Mouse (Mus musculus): ENCODE data around the gene 2410004P03Rik. TPM values are rescaled to one million over a fixed set of nuclear protein-coding genes. Genes with fewer than 3 reads are reported as not detected.
"Not testable (repeated sequence)": the region's sequence is repeated elsewhere in the genome, so short reads cannot be mapped to it uniquely, and the experiment has no call there.

The 2410004P03Rik gene
- polyA plus RNA-seq, 1 experiment from 2014 or later, result 1.3 TPM

DNA sequence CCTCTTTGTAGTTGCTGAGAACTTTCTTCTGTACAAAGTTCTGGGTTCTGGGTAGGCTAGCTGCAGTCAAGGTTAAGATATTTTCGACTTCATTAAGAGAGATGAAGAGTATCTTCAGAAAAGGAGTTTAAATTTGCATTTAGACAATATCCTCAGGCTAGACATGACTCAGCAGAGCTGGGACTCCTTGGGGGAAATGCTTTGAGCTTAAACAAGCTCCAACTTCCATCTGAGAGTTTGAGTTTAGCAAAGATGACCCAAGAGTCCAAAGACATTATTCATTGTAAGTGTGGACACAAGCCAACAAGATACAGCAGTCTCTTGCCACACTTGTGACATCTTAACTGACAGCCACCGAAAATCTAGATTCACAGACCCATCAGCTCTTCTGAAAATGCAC is 27.9 kb upstream of the 2410004P03Rik start:
- Histone ChIP-seq H3K4me3 (no peak overlapping the region), H3K4me2 (no peak overlapping the region), H3K36me3 (ENCODE audit: poor library complexity, severe bottlenecking) (no peaks in the 10 kb centered on the region), H3K4me1 (peaks cover 10% of the 10 kb centered on the region; the same call in 1 of the 2 replicates), H3K9ac (no peak overlapping the region), H3K9me3 (replicated peaks) (no peaks in the 10 kb centered on the region), H3K27me3 (no peaks in the 10 kb centered on the region), H3K27ac (no peak overlapping the region)
- no peak for ATAC-seq
- WGBS, result 76% methylated on average over 2 of the region's 2 CpGs

DNA sequence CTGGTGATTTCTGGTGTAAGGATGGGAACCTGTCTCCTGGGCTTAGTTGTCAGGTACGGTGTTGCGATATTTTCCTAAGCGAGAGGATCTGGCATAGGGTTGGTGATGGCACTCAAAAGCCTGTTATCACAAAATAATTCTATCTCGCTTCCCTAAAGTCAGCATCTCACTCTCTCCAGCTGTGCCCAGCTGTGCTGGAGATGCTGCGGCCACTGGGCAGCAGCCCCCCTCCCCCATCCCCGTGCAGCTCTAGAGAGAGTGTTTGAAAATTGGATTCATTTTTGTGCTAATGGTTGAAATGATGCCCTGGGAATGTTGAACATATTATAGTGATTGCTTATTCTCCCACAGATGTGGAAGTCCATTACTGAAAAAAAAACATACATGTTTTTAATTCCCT is 26.7 kb upstream of the 2410004P03Rik start:
- no peak overlapping the region for H3K4me3 ChIP-seq
- 80% methylated on average over 6 of the region's 6 CpGs for WGBS
- no peaks in the 10 kb centered on the region for H3K36me3 ChIP-seq (ENCODE audit: poor library complexity, severe bottlenecking)
- no peaks in the 10 kb centered on the region for H3K9me3 ChIP-seq (replicated peaks)
- H3K9ac ChIP-seq, result no peak overlapping the region
- ATAC-seq, result no peak
- H3K27me3 ChIP-seq, result no peaks in the 10 kb centered on the region
- H3K4me2 ChIP-seq, result no peak overlapping the region
- H3K4me1 ChIP-seq, result peaks cover 21% of the 10 kb centered on the region; the same call in 1 of the 2 replicates
- H3K27ac ChIP-seq, result no peak overlapping the region

- H3K4me3 ChIP-seq, result no peak overlapping the region
- H3K27ac ChIP-seq, result no peak overlapping the region
- no peaks in the 10 kb centered on the region for H3K36me3 ChIP-seq (ENCODE audit: poor library complexity, severe bottlenecking)
- H3K4me2 ChIP-seq, result no peak overlapping the region
- peaks cover 21% of the 10 kb centered on the region; the same call in 1 of the 2 replicates for H3K4me1 ChIP-seq
- ATAC-seq, result no peak
- no peaks in the 10 kb centered on the region for H3K9me3 ChIP-seq (replicated peaks)
- 59% methylated on average over 14 of the region's 14 CpGs for WGBS
- no peak overlapping the region for H3K9ac ChIP-seq
- H3K27me3 ChIP-seq, result no peaks in the 10 kb centered on the region
Observed at GRCm38 (mm10) chr12:17037053-17037610, 25.6 kb upstream of the 2410004P03Rik start.

DNA sequence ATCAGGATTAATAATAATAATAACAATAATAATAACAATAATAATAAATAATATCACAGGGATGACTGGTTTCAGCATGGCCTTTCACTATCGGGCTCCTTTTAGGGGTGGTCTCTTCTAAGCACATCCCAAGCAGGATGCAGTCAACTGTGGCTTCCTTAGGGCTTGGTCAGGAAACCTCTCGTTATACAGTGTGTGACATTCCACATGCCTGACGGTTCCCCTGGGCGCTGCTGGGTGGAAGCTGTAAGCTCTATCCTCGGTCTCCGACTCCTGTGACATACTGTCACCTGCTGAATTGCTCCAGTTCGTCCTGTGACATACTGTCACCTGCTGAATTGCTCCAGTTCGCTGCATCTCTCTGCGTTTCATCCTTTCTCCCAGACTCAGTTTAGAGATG is 25.0 kb upstream of the 2410004P03Rik start:
- no peak for ATAC-seq
- Histone ChIP-seq H3K9me3 (replicated peaks) (no peaks in the 10 kb centered on the region), H3K27ac (no peak overlapping the region), H3K4me3 (no peak overlapping the region), H3K36me3 (ENCODE audit: poor library complexity, severe bottlenecking) (no peaks in the 10 kb centered on the region), H3K4me1 (peaks cover 21% of the 10 kb centered on the region; the same call in 1 of the 2 replicates), H3K9ac (no peak overlapping the region), H3K4me2 (no peak overlapping the region), H3K27me3 (no peaks in the 10 kb centered on the region)
- 57% methylated on average over 9 of the region's 9 CpGs for WGBS

GRCm38 (mm10) chr12:17035128-17035527 is 23.6 kb upstream of the 2410004P03Rik start:
- Histone ChIP-seq H3K4me1 (peaks cover 21% of the 10 kb centered on the region; the same call in 1 of the 2 replicates), H3K9me3 (replicated peaks) (no peaks in the 10 kb centered on the region), H3K27me3 (0 out of 2 replicates have a peak, but pooled peaks cover 3% of the 10 kb centered on the region), H3K4me2 (no peak overlapping the region), H3K36me3 (ENCODE audit: poor library complexity, severe bottlenecking) (no peaks in the 10 kb centered on the region), H3K27ac (no peak overlapping the region), H3K4me3 (no peak overlapping the region), H3K9ac (no peak overlapping the region)
- no peak for ATAC-seq
- WGBS, result 75% methylated on average over 2 of the region's 2 CpGs

DNA sequence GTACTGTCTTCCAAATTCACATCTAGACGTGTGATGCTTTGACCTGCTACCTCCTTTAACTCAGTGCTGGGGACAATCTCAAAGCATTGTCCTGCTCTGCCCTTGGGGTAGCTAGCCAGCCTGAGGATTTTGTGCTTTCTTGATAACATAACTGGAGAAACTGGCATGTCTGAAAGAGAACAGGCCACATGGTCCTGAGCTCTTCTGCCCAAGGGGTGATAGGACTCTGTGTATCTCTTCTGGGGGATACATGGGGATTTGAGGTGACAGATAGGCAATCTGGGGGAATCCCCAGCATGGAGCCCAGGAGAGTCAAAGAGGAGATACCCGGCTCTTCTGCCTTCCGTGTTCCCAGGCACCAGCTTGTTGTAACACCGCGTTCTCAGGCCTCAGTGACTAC is 23.1 kb upstream of the 2410004P03Rik start:
- ATAC-seq, result no peak
- Histone ChIP-seq H3K27ac (no peak overlapping the region), H3K4me1 (peaks cover 21% of the 10 kb centered on the region; the same call in 1 of the 2 replicates), H3K36me3 (ENCODE audit: poor library complexity, severe bottlenecking) (no peaks in the 10 kb centered on the region), H3K4me3 (no peak overlapping the region), H3K9ac (no peak overlapping the region), H3K9me3 (replicated peaks) (no peaks in the 10 kb centered on the region), H3K4me2 (no peak overlapping the region), H3K27me3 (0 out of 2 replicates have a peak, but pooled peaks cover 3% of the 10 kb centered on the region)
- WGBS, result 89% methylated on average over 5 of the region's 5 CpGs

DNA sequence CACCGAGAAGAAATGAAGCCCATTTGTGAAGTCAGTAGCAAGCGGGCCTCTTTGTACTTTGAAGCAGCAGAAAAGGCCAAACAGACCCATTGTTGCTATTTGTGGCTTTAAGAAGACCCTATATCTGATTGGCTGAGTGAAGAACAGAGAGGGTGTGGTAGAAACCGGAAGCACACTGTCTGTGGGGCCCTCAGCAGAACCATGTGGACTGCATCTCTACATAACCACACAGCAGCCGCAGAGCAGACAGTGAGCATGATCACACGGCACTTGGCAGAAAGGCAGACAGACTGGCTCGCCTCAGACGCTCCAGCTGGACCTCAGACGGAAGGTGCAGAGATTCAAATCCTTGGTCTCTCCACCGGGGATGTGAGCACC is 21.9 kb upstream of the 2410004P03Rik start:
- Histone ChIP-seq H3K4me2 (no peak overlapping the region), H3K9ac (no peak overlapping the region), H3K27me3 (0 out of 2 replicates have a peak, but pooled peaks cover 3% of the 10 kb centered on the region), H3K9me3 (replicated peaks) (no peaks in the 10 kb centered on the region), H3K4me3 (no peak overlapping the region), H3K4me1 (peaks cover 21% of the 10 kb centered on the region; the same call in 1 of the 2 replicates), H3K27ac (peak overlapping the region; percentile 35), H3K36me3 (ENCODE audit: poor library complexity, severe bottlenecking) (no peaks in the 10 kb centered on the region)
- ATAC-seq, result peak; percentile 65
- WGBS, result 73% methylated on average over 9 of the region's 9 CpGs

DNA sequence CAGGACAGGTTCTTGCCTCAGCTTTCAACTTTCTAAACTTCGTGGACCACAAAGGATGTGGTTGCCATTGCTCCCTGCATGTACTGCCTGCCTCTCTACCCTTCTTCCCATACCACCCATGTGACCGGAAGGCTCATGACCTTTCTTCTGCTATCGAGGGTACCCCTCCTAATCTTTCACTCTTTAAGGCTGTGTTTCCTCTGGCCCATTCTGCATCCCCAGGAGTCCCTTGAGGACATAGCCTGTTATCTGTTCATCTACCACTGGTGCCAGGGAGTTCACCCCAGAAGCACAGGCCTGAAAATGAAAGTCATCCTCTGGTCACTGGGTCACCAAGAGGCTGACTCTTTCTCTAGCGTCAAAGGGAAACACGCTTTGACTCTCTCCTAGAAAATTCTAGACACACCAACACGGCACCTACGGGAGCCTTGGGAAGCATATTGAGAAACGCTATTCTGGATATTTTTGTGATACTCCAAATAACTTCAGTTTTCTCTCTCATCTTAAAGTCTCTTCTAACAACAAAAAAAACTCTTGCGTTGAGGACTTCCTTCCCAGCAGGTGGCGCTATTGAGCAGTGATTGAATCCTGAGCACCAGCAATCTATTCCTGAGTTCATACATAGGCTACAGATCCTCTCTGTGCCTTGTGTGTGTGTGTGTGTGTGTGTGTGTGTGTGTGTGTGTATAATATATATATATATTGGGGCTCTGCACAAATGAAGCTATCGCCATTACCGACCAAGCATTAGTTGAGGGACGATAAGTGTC is 21.4 kb upstream of the 2410004P03Rik start:
- no peak overlapping the region; the same call in 1 of the 2 replicates for H3K27ac ChIP-seq
- H3K9ac ChIP-seq, result no peak overlapping the region
- no peaks in the 10 kb centered on the region for H3K36me3 ChIP-seq (ENCODE audit: poor library complexity, severe bottlenecking)
- peak; percentile 77 for ATAC-seq
- peaks cover 21% of the 10 kb centered on the region; the same call in 1 of the 2 replicates for H3K4me1 ChIP-seq
- 40% methylated on average over 13 of the region's 13 CpGs for WGBS
- H3K27me3 ChIP-seq, result 0 out of 2 replicates have a peak, but pooled peaks cover 3% of the 10 kb centered on the region
- H3K4me3 ChIP-seq, result no peak overlapping the region
- no peaks in the 10 kb centered on the region for H3K9me3 ChIP-seq (replicated peaks)
- no peak overlapping the region for H3K4me2 ChIP-seq

GRCm38 (mm10) chr12:17024554-17025110 is 13.1 kb upstream of the 2410004P03Rik start:
- WGBS, result 89% methylated on average over 6 of the region's 6 CpGs
- Histone ChIP-seq H3K4me2 (no peak overlapping the region), H3K27ac (no peak overlapping the region), H3K4me3 (no peak overlapping the region), H3K27me3 (no peaks in the 10 kb centered on the region), H3K9ac (no peak overlapping the region), H3K4me1 (no peaks in the 10 kb centered on the region), H3K9me3 (replicated peaks) (no peaks in the 10 kb centered on the region), H3K36me3 (ENCODE audit: poor library complexity, severe bottlenecking) (no peaks in the 10 kb centered on the region)
- no peak for ATAC-seq

GRCm38 (mm10) chr12:17022145-17022544 is 10.6 kb upstream of the 2410004P03Rik start:
- no peaks in the 10 kb centered on the region for H3K9me3 ChIP-seq (replicated peaks)
- WGBS, result 83% methylated on average over 4 of the region's 4 CpGs
- no peak overlapping the region for H3K9ac ChIP-seq
- H3K4me1 ChIP-seq, result no peaks in the 10 kb centered on the region
- H3K4me2 ChIP-seq, result no peak overlapping the region
- H3K27me3 ChIP-seq, result no peaks in the 10 kb centered on the region
- no peak overlapping the region for H3K4me3 ChIP-seq
- no peaks in the 10 kb centered on the region for H3K36me3 ChIP-seq (ENCODE audit: poor library complexity, severe bottlenecking)
- no peak for ATAC-seq
- no peak overlapping the region for H3K27ac ChIP-seq

DNA sequence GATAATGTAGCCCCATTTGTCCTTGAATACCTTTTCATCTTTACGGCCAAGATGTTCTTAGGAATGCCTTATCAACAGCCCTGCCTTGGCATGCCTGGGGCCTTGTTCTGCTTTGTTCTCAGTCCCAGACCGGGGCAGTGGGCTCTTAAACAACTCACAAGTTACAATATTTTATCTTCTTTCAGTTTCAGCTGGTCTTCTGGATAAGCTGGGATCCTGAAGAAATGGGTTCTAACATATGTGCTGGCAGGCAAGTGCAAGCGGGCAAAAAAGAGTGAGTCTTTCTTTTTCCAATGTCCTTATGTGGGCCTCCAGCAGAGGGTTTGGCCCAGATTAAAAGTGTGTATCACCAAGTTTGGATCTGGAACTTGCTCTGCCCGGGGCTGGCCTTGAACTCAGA is 9.6 kb upstream of the 2410004P03Rik start:
- H3K9me3 ChIP-seq (replicated peaks); H3K36me3 ChIP-seq (ENCODE audit: poor library complexity, severe bottlenecking); H3K27me3 ChIP-seq; H3K4me2 ChIP-seq; H3K27ac ChIP-seq; H3K4me3 ChIP-seq; ATAC-seq; H3K4me1 ChIP-seq; H3K9ac ChIP-seq: not testable (repeated sequence)
- WGBS, result 95% methylated on average over 4 of the region's 4 CpGs

DNA sequence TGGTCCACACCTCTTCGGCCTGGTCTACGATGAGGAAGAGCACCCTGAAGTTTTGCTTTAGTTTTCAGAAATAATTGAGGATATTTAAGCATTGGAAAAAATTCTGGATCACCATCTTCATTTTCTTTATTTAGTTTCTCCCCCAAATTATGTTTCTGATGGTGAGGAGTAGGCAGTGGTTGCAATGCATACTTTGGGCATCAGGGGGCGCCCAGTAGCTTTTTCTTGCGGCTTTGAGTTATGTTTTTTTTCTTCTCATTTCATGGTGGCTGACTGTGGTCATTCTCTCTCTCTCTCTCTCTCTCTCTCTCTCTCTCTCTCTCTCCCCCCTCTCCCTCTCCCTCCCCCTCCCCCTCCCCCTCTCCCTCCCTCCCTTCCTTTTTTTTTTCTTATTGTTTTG is 6.9 kb upstream of the 2410004P03Rik start:
- H3K36me3 ChIP-seq (ENCODE audit: poor library complexity, severe bottlenecking), result no peaks in the 10 kb centered on the region
- H3K4me1 ChIP-seq, result no peaks in the 10 kb centered on the region
- no peak overlapping the region for H3K4me2 ChIP-seq
- no peaks in the 10 kb centered on the region for H3K27me3 ChIP-seq
- no peak overlapping the region for H3K9ac ChIP-seq
- H3K9me3 ChIP-seq (replicated peaks), result no peaks in the 10 kb centered on the region
- ATAC-seq, result no peak
- H3K4me3 ChIP-seq, result no peak overlapping the region
- 31% methylated on average over 4 of the region's 4 CpGs for WGBS
- H3K27ac ChIP-seq, result no peak overlapping the region
